Mouse (Mus musculus) hindbrain, embryonic 16.5 days (tissue): ENCODE data around the gene Mcrs1. TPM values are rescaled to one million over a fixed set of nuclear protein-coding genes. Genes with fewer than 3 reads are reported as not detected.

Experiments used
- ATAC-seq: fragments of 200-750 bp; cut with Nextera tagmentation; 2 replicates; pipeline ENCODE4 v1.8.0; 2017; ENCODE audit warnings: moderate TSS enrichment, moderate library complexity
- H3K27ac ChIP-seq: fragments of 300-500 bp; sonication (generic); 2 replicates; pipeline ENCODE4 v1.5.1; 2014; ENCODE audit warnings: low read depth, mild to moderate bottlenecking, control low read depth, low read length, moderate library complexity
- H3K27me3 ChIP-seq: fragments of 300-500 bp; sonication (generic); replicated peaks from 2 replicates; pipeline ENCODE4 v1.6.1; 2014; ENCODE audit warnings: low read length; ENCODE audit not compliant: control insufficient read depth, insufficient read depth
- H3K36me3 ChIP-seq: fragments of 300-500 bp; sonication (generic); 2 replicates; pipeline ENCODE4 v1.6.1; 2014; ENCODE audit warnings: mild to moderate bottlenecking, low read length, moderate library complexity, mixed read lengths; ENCODE audit not compliant: control insufficient read depth, insufficient read depth
- H3K4me1 ChIP-seq: fragments of 300-500 bp; sonication (generic); 2 replicates; pipeline ENCODE4 v1.6.1; 2014; ENCODE audit warnings: low read depth, low read length; ENCODE audit not compliant: control insufficient read depth, insufficient read depth
- H3K4me2 ChIP-seq: fragments of 300-500 bp; sonication (generic); 2 replicates; pipeline ENCODE4 v1.6.1; 2014; ENCODE audit warnings: mild to moderate bottlenecking, low read length, control low read depth, moderate library complexity
- H3K4me3 ChIP-seq: fragments of 300-500 bp; sonication (generic); 2 replicates; pipeline ENCODE4 v1.5.1; 2014; ENCODE audit warnings: mild to moderate bottlenecking, low read length, control low read depth, moderate library complexity
- H3K9ac ChIP-seq: fragments of 300-500 bp; sonication (generic); 2 replicates; pipeline ENCODE4 v1.6.1; 2014; ENCODE audit warnings: low read depth, mild to moderate bottlenecking, control low read depth, low read length, moderate library complexity
- H3K9me3 ChIP-seq: fragments of 300-500 bp; sonication (generic); 2 replicates; pipeline ENCODE4 v1.6.1; 2014; ENCODE audit warnings: mild to moderate bottlenecking, low read length, moderate library complexity; ENCODE audit not compliant: control insufficient read depth
- WGBS: fragments of 180-500 bp; shearing (Covaris S2); extraction: QIAGEN DNeasy Blood & Tissue Kit; methylation state at CpG from one replicate; pipeline ENCODE4 v1.1.7; 2014; 5-methylcytosine and 5-hydroxymethylcytosine counted together
- polyA plus RNA-seq: library from polyadenylated mRNA; unstranded; fragments of >200 nt; fragmentation: Nextera tagmentation; extraction: Ambion mirVana; gene quantifications from 2 replicates; pipeline ENCODE4 v1.2.1, GENCODE M21; 2015

The Mcrs1 gene
- polyA plus RNA-seq: 204 and 215 TPM in 2 replicates

DNA sequence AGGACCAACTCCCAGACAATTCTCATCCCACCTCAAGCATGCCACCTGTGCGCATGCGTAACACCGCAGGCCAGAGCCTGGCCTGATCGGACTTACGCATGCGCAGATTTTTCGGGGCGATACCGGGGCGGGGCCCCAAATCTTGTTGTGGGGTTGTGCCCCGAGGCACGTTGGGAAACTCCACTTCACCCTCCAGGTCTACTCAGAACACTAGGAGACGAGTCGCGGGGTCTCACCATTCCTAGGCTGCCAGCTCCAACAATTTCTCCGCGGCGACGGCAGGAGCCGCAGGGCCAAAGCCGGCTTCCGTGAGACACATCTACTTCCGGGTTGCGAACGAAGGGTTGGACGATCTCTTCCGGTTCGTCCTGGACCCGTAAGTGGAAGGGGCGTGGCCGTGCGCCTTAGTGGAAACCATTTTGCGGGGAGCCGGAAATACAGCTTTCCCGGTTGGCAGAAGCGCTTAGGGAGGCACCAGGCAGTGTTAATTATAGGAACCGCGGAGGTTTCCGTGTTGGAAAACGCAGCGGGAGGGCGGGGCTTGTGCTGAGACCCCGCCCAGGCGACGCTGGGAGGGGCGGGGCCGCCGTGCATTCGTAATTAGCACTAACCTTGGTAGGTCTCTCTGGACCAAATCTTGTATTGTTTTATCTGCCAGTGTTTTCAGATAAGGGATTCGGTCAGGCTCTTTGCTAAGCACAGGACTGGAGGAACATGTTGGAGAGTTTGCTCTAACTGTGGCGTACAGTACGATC lies at the start of gene Mcrs1:
TSS of gene Mcrs1 (minus strand) at position 336 of the 755 bp plus-strand sequence.
- Histone ChIP-seq H3K36me3 (peaks cover 11% of the 10 kb centered on the region), H3K9me3 (no peaks in the 10 kb centered on the region), H3K27me3 (no peaks in the 10 kb centered on the region), H3K9ac (peak within 1 kb of the TSS; percentile 81), H3K27ac (peak within 1 kb of the TSS; percentile 98), H3K4me2 (peak within 1 kb of the TSS; percentile 73), H3K4me3 (peak within 1 kb of the TSS; percentile 72), H3K4me1 (peaks cover 7% of the 10 kb centered on the region)
- ATAC-seq: peak; percentile 96
- under 1% methylated on average over 52 of the region's 52 CpGs for WGBS

DNA sequence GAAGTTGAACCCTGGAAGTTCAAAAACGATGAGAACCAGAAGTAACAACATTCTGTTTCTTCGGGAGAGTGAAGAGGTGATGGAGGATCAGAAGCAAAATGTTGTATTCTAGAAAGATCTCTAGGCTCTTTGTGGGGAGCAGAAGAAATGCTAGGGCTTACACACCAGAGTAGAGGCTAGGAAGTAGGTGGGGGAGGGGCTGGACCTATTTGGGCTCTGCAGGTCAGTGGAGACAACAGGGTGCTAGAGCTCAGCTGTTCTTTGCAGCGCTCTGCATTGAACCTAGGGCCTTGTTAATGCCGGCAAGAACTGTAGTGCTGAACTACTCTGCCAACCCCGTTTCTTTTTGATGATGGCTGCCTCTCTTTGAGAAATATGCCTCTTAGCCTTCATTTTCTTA lies 44.5 kb upstream of the Mcrs1 start:
- H3K4me2 ChIP-seq: peak overlapping the region; percentile 70
- H3K9me3 ChIP-seq: no peaks in the 10 kb centered on the region
- no peaks in the 10 kb centered on the region for H3K36me3 ChIP-seq
- H3K27ac ChIP-seq: peak overlapping the region; percentile 91
- 37% methylated on average over 5 of the region's 5 CpGs for WGBS
- peak overlapping the region; percentile 85 for H3K9ac ChIP-seq
- no peaks in the 10 kb centered on the region for H3K27me3 ChIP-seq
- peaks cover 18% of the 10 kb centered on the region for H3K4me1 ChIP-seq
- ATAC-seq: no peak
- peak overlapping the region; percentile 68 for H3K4me3 ChIP-seq

DNA sequence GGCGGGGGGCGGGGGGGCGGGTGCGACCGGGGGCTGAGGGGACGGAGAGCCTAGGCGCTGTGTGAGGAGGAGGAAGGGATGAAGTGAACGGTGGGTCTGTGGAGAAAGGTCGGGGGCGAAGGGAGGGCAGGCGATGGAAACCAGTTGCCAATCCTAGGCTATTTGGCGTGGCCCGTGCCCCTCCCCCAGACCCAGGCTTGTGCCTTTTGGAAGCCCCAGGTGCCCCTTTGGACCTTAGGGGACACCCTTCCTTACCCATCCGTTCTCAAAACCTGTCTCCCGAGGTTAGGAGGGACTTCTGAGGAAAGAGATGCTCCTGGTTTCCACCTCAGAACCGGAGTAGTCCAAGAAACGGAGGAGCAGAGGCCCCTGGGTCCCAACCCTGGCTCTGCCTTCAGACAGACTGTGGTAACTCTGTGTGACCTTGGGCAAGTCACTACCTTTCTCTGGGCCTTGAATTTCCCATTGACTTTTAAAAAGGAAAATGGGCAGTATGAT lies 43.8 kb upstream of the Mcrs1 start, which contains the start of gene Fam186b:
TSS of gene Fam186b (minus strand) at position 405 of the 498 bp plus-strand sequence.
- H3K9ac ChIP-seq: peak within 1 kb of the TSS; percentile 85
- peak; percentile 28 for ATAC-seq
- H3K4me1 ChIP-seq: peaks cover 18% of the 10 kb centered on the region
- peak within 1 kb of the TSS; percentile 91 for H3K27ac ChIP-seq
- peak within 1 kb of the TSS; percentile 70 for H3K4me2 ChIP-seq
- no peaks in the 10 kb centered on the region for H3K36me3 ChIP-seq
- H3K9me3 ChIP-seq: no peaks in the 10 kb centered on the region
- H3K27me3 ChIP-seq: no peaks in the 10 kb centered on the region
- under 1% methylated on average over 11 of the region's 17 CpGs for WGBS
- H3K4me3 ChIP-seq: peak within 1 kb of the TSS; percentile 68

DNA sequence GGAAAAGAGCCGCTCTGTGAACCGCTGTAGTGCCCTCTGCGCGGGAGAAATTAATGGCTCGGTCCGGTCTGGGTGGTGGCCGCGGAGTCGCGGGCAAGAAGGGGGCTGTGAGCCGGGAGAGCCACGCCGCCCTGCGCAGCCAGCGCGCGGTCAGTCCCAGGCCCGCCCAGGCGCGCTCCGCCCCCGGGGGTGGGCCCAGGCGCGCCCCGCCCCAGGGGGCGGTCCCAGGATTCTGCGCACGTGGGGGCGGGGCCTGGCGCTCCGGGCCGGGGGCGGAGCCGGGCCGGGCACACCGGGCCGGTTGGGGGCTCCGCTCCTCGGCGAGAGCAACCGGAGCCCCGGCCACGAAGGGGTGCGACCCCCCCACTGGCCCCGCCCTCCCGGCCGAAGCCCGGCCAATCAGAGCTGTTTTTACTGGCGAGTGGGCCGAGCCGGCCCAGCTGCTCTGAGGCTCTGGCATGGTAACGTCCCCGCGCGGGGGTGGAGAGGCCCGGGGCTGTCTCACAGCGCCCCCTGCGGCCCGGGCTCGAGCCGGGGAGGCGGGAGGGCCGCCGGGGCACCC lies 43.1 kb upstream of the Mcrs1 start, which contains the start of gene Prpf40b:
TSS of gene Prpf40b (plus strand) at position 275 of the 562 bp plus-strand sequence.
- Histone ChIP-seq H3K27me3 (no peaks in the 10 kb centered on the region), H3K4me3 (peak within 1 kb of the TSS; percentile 68), H3K4me1 (peaks cover 18% of the 10 kb centered on the region), H3K36me3 (no peaks in the 10 kb centered on the region), H3K9me3 (no peaks in the 10 kb centered on the region), H3K4me2 (peak within 1 kb of the TSS; percentile 70), H3K27ac (peak within 1 kb of the TSS; percentile 91), H3K9ac (peak within 1 kb of the TSS; percentile 85)
- 0% methylated on average over 44 of the region's 64 CpGs for WGBS
- ATAC-seq: peak; percentile 97

DNA sequence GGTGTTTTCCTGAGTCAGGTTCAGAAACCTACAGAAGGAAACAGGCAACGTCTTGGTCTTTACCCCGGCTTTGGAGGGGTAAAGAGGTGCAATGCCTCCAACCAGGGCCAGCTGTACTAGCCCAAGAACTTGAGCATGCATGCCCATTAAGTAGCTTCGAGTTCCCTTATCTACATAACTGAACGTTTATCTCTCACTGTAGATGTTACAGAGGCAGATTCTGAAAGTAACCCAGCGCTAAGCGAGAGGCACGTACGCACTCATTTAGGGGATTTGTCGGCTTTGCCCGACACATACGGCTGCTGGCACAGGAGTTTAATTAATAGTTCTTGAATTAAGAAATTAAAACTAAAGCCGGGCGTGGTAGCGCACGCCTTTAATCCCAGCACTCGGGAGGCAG lies 42.5 kb upstream of the Mcrs1 start:
- peak overlapping the region; percentile 91; the same call in 1 of the 2 replicates for H3K27ac ChIP-seq
- peaks cover 18% of the 10 kb centered on the region for H3K4me1 ChIP-seq
- H3K9me3 ChIP-seq: no peaks in the 10 kb centered on the region
- peak overlapping the region; percentile 61 for H3K9ac ChIP-seq
- ATAC-seq: no peak
- H3K36me3 ChIP-seq: no peaks in the 10 kb centered on the region
- H3K4me3 ChIP-seq: peak overlapping the region; percentile 68
- H3K27me3 ChIP-seq: no peaks in the 10 kb centered on the region
- 25% methylated on average over 16 of the region's 16 CpGs for WGBS
- peak overlapping the region; percentile 70 for H3K4me2 ChIP-seq

DNA sequence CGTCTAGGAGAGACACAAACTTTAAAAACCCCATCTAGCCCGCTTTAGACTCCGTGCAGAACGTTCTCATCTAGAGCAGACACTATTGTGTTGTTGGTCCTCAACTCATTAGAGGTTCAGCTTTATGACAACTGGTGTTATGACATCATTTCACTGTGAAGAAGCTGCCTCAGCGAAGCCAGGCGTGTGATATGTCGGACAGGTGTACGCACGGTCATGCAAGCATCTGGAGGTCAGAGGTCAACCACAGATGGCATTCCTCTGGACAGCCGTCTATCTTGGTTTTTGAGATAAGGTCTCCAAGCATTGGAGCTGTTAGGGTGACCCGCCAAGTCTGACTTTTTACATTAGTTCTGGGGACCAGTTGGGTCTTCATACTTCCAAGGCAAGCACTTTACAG lies 38.8 kb upstream of the Mcrs1 start:
- H3K9ac ChIP-seq: no peak overlapping the region
- ATAC-seq: no peak
- peaks cover 5% of the 10 kb centered on the region for H3K4me1 ChIP-seq
- no peaks in the 10 kb centered on the region for H3K9me3 ChIP-seq
- no peaks in the 10 kb centered on the region for H3K36me3 ChIP-seq
- H3K4me2 ChIP-seq: no peak overlapping the region
- WGBS: 94% methylated on average over 11 of the region's 11 CpGs
- no peak overlapping the region for H3K27ac ChIP-seq
- H3K27me3 ChIP-seq: no peaks in the 10 kb centered on the region
- no peak overlapping the region for H3K4me3 ChIP-seq

DNA sequence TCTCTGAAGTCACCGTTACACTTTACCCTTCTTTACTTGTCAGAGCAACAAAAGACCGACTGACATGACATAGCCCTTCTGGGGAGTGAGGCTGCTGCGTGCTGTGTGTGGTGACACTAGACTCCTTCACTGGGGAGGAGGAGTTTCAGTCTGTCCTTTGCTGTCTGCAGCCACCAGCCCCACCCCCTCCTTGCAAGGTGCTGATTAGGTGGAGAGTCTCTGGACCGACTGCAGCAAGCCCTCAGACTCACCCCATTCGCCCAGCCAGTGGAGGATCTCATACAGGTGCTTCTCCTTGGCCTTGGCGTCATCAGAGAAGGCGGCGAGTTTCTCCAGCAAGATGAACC lies 33.4 kb upstream of the Mcrs1 start:
- 59% methylated on average over 8 of the region's 8 CpGs for WGBS
- Histone ChIP-seq H3K9me3 (no peaks in the 10 kb centered on the region), H3K4me2 (no peak overlapping the region), H3K4me1 (no peaks in the 10 kb centered on the region), H3K27me3 (no peaks in the 10 kb centered on the region), H3K4me3 (no peak overlapping the region), H3K27ac (no peak overlapping the region), H3K36me3 (no peaks in the 10 kb centered on the region), H3K9ac (no peak overlapping the region)
- no peak for ATAC-seq

DNA sequence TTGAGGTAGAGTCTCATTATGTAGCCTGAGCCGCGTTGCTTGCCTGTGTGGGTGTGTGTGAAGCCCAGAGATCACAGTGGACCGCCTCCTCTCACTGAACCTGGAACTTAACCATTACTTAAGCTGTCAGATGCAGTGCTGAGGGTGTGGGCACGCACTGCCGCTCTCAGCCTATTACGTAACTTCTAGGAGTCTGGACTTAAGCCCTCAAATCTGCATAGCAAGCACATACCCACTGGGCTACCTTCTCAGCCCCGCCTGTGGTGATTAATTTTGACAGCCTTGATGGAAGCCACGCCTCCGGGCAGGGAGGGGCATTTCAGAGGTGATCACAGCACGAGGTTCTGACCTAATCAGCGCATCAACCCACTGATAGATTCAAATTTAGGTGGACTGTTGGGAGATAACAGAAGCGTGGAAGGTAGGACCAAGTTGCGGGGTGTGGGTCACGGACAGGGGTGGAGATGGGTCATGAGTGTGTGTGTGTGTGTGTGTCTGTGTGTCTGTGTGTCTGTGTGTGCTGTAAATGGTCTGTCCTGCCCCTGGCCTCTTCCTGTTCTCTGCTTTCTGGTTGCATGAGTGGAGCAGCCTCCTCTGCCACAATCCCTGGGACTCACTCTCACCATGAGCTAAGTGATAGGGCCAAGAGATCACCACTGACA lies 32.9 kb upstream of the Mcrs1 start:
- 52% methylated on average over 14 of the region's 14 CpGs for WGBS
- Histone ChIP-seq H3K9me3 (no peaks in the 10 kb centered on the region), H3K27me3 (no peaks in the 10 kb centered on the region), H3K4me1 (no peaks in the 10 kb centered on the region), H3K36me3 (no peaks in the 10 kb centered on the region), H3K4me2 (no peak overlapping the region), H3K9ac (no peak overlapping the region), H3K27ac (no peak overlapping the region), H3K4me3 (no peak overlapping the region)
- ATAC-seq: no peak

DNA sequence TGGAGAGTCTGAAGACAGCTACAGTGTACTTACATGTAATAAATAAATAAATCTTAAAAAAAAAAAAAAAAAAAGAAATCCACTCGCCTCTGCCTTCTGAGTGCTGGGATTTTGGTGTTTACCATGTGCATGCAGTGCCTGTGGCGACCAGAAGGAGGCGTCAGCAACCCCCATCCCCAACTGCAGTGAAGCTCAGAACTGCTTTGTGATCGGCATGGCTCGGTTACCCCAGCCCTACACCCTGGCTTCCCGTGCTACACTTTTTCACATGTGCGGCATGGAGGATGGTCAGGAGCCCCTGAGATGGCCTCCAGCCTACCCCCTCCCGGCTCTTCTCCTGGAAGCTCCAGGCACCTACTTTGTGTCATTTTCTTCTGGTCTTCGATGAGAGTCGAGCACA lies 31.7 kb upstream of the Mcrs1 start:
- ATAC-seq: no peak
- Histone ChIP-seq H3K9ac (no peak overlapping the region), H3K4me2 (no peak overlapping the region), H3K4me3 (no peak overlapping the region), H3K9me3 (no peaks in the 10 kb centered on the region), H3K27ac (no peak overlapping the region), H3K27me3 (no peaks in the 10 kb centered on the region), H3K36me3 (no peaks in the 10 kb centered on the region), H3K4me1 (no peaks in the 10 kb centered on the region)
- 71% methylated on average over 10 of the region's 10 CpGs for WGBS
